Mouse (Mus musculus): Measurements from ENCODE around the gene Ptprh. TPM values are rescaled to one million over a fixed set of nuclear protein-coding genes. Genes with fewer than 3 reads are reported as not detected.

Ptprh gene
- polyA plus RNA-seq, 1 experiment from 2014 or later = 0.13 TPM

GRCm38 (mm10) chr7:4643225-4643624, 39.4 kb upstream of the Ptprh start:
- ATAC-seq (replicated peaks; ENCODE audit: low FRiP score, low read depth) = no peak
- no peak for DNase-seq (ENCODE audit: low spot score)
- H3K36me3 ChIP-seq (ENCODE audit: insufficient read depth, low read length) = peaks cover 64% of the 10 kb centered on the region
- H3K9ac ChIP-seq (ENCODE audit: low read depth, low read length) = no peak overlapping the region
- no peaks in the 10 kb centered on the region for H3K27me3 ChIP-seq (ENCODE audit: insufficient read depth, low read length)
- H3K4me2 ChIP-seq (ENCODE audit: low read length) = no peak overlapping the region
- no peak overlapping the region for H3K4me3 ChIP-seq (replicated peaks; ENCODE audit: low read depth, low read length)
- no peaks in the 10 kb centered on the region for H3K9me3 ChIP-seq (replicated peaks; ENCODE audit: low read length)
- H3K27ac ChIP-seq = no peak overlapping the region
- 85% methylated on average over 6 of the region's 6 CpGs for WGBS
- H3K4me1 ChIP-seq (replicated peaks; ENCODE audit: insufficient read depth, low read length) = no peaks in the 10 kb centered on the region
- TF ChIP-seq CTCF (IDR thresholded peaks at IDR 0.05; ENCODE audit: low read depth) = no peak

GRCm38 (mm10) chr7:4641956-4642355, 38.1 kb upstream of the Ptprh start:
- TF ChIP-seq CTCF (IDR thresholded peaks at IDR 0.05; ENCODE audit: low read depth) = no peak
- ATAC-seq (replicated peaks; ENCODE audit: low FRiP score, low read depth) = no peak
- 80% methylated on average over 7 of the region's 7 CpGs for WGBS

GRCm38 (mm10) chr7:4641155-4641554, 37.3 kb upstream of the Ptprh start:
- Histone ChIP-seq H3K27me3 (ENCODE audit: insufficient read depth, low read length) (no peaks in the 10 kb centered on the region), H3K4me1 (replicated peaks; ENCODE audit: insufficient read depth, low read length) (no peaks in the 10 kb centered on the region), H3K9me3 (replicated peaks; ENCODE audit: low read length) (no peaks in the 10 kb centered on the region), H3K9ac (ENCODE audit: low read depth, low read length) (no peak overlapping the region), H3K36me3 (ENCODE audit: insufficient read depth, low read length) (peaks cover 66% of the 10 kb centered on the region), H3K4me3 (replicated peaks; ENCODE audit: low read depth, low read length) (no peak overlapping the region), H3K27ac (no peak overlapping the region), H3K4me2 (ENCODE audit: low read length) (no peak overlapping the region)
- WGBS = 85% methylated on average over 11 of the region's 11 CpGs
- DNase-seq (ENCODE audit: low spot score) (no peak), ATAC-seq (replicated peaks; ENCODE audit: low FRiP score, low read depth) (no peak)
- TF ChIP-seq CTCF (IDR thresholded peaks at IDR 0.05; ENCODE audit: low read depth) = peak; percentile 21; the same call in 1 of the 2 replicates

More at GRCm38 (mm10) chr7:4641956-4642355, 38.1 kb upstream of the Ptprh start:
- H3K36me3 ChIP-seq (ENCODE audit: insufficient read depth, low read length) = peaks cover 66% of the 10 kb centered on the region
- H3K4me3 ChIP-seq (replicated peaks; ENCODE audit: low read depth, low read length) = no peak overlapping the region
- H3K27ac ChIP-seq = no peak overlapping the region
- H3K9me3 ChIP-seq (replicated peaks; ENCODE audit: low read length) = no peaks in the 10 kb centered on the region
- H3K9ac ChIP-seq (ENCODE audit: low read depth, low read length) = no peak overlapping the region
- no peaks in the 10 kb centered on the region for H3K27me3 ChIP-seq (ENCODE audit: insufficient read depth, low read length)
- no peak overlapping the region for H3K4me2 ChIP-seq (ENCODE audit: low read length)
- DNase-seq (ENCODE audit: low spot score) = no peak
- no peaks in the 10 kb centered on the region for H3K4me1 ChIP-seq (replicated peaks; ENCODE audit: insufficient read depth, low read length)

GRCm38 (mm10) chr7:4636179-4636578, 32.3 kb upstream of the Ptprh start:
- no peaks in the 10 kb centered on the region for H3K9me3 ChIP-seq (replicated peaks; ENCODE audit: low read length)
- no peak overlapping the region for H3K4me3 ChIP-seq (replicated peaks; ENCODE audit: low read depth, low read length)
- peaks cover 71% of the 10 kb centered on the region for H3K36me3 ChIP-seq (ENCODE audit: insufficient read depth, low read length)
- no peak overlapping the region for H3K4me2 ChIP-seq (ENCODE audit: low read length)
- no peak overlapping the region for H3K27ac ChIP-seq
- WGBS = 85% methylated on average over 4 of the region's 4 CpGs
- H3K9ac ChIP-seq (ENCODE audit: low read depth, low read length) = no peak overlapping the region
- no peak for DNase-seq (ENCODE audit: low spot score)
- H3K4me1 ChIP-seq (replicated peaks; ENCODE audit: insufficient read depth, low read length) = no peaks in the 10 kb centered on the region
- no peaks in the 10 kb centered on the region for H3K27me3 ChIP-seq (ENCODE audit: insufficient read depth, low read length)
- ATAC-seq (replicated peaks; ENCODE audit: low FRiP score, low read depth) = no peak
- TF ChIP-seq CTCF (IDR thresholded peaks at IDR 0.05; ENCODE audit: low read depth) = no peak

GRCm38 (mm10) chr7:4631031-4631430, 27.2 kb upstream of the Ptprh start, which contains the start of gene Tmem86b:
Gene Tmem86b, minus strand, starts transcription at chr7:4631422.
- DNase-seq (ENCODE audit: low spot score) (no peak), ATAC-seq (replicated peaks; ENCODE audit: low FRiP score, low read depth) (peak; percentile 36; the same call in 1 of the 2 replicates)
- Histone ChIP-seq H3K4me3 (replicated peaks; ENCODE audit: low read depth, low read length) (no peak within 1 kb of the TSS), H3K36me3 (ENCODE audit: insufficient read depth, low read length) (peaks cover 49% of the 10 kb centered on the region), H3K27ac (no peak within 1 kb of the TSS), H3K9me3 (replicated peaks; ENCODE audit: low read length) (no peaks in the 10 kb centered on the region), H3K4me2 (ENCODE audit: low read length) (no peak within 1 kb of the TSS), H3K9ac (ENCODE audit: low read depth, low read length) (no peak within 1 kb of the TSS), H3K4me1 (replicated peaks; ENCODE audit: insufficient read depth, low read length) (no peaks in the 10 kb centered on the region), H3K27me3 (ENCODE audit: insufficient read depth, low read length) (no peaks in the 10 kb centered on the region)
- WGBS = 91% methylated on average over 4 of the region's 4 CpGs
- no peak for TF ChIP-seq CTCF (IDR thresholded peaks at IDR 0.05; ENCODE audit: low read depth)

GRCm38 (mm10) chr7:4630198-4630597, 26.4 kb upstream of the Ptprh start:
- H3K27ac ChIP-seq = no peak overlapping the region
- no peak for TF ChIP-seq CTCF (IDR thresholded peaks at IDR 0.05; ENCODE audit: low read depth)
- H3K4me1 ChIP-seq (replicated peaks; ENCODE audit: insufficient read depth, low read length) = no peaks in the 10 kb centered on the region
- WGBS = 83% methylated on average over 1 of the region's 1 CpGs
- H3K9me3 ChIP-seq (replicated peaks; ENCODE audit: low read length) = no peaks in the 10 kb centered on the region
- peaks cover 43% of the 10 kb centered on the region for H3K36me3 ChIP-seq (ENCODE audit: insufficient read depth, low read length)
- ATAC-seq (replicated peaks; ENCODE audit: low FRiP score, low read depth) = peak; percentile 14; the same call in 1 of the 2 replicates
- H3K27me3 ChIP-seq (ENCODE audit: insufficient read depth, low read length) = no peaks in the 10 kb centered on the region
- H3K4me2 ChIP-seq (ENCODE audit: low read length) = no peak overlapping the region
- DNase-seq (ENCODE audit: low spot score) = no peak
- no peak overlapping the region for H3K4me3 ChIP-seq (replicated peaks; ENCODE audit: low read depth, low read length)
- no peak overlapping the region for H3K9ac ChIP-seq (ENCODE audit: low read depth, low read length)

- Histone ChIP-seq H3K4me1 (replicated peaks; ENCODE audit: insufficient read depth, low read length) (no peaks in the 10 kb centered on the region), H3K9ac (ENCODE audit: low read depth, low read length) (no peak overlapping the region), H3K4me2 (ENCODE audit: low read length) (no peak overlapping the region), H3K27me3 (ENCODE audit: insufficient read depth, low read length) (no peaks in the 10 kb centered on the region), H3K27ac (no peak overlapping the region), H3K4me3 (replicated peaks; ENCODE audit: low read depth, low read length) (no peak overlapping the region), H3K36me3 (ENCODE audit: insufficient read depth, low read length) (peaks cover 39% of the 10 kb centered on the region), H3K9me3 (replicated peaks; ENCODE audit: low read length) (no peaks in the 10 kb centered on the region)
- ATAC-seq (replicated peaks; ENCODE audit: low FRiP score, low read depth) = no peak
- no peak for TF ChIP-seq CTCF (IDR thresholded peaks at IDR 0.05; ENCODE audit: low read depth)
- no peak for DNase-seq (ENCODE audit: low spot score)
- 90% methylated on average over 5 of the region's 5 CpGs for WGBS
These were observed 25.7 kb upstream of the Ptprh start for GRCm38 (mm10) chr7:4629586-4629985.

All from kidney, postnatal 0 days (tissue).